Mouse (Mus musculus) MEL (cell line): ENCODE measurements at regions not wholly inside any gene's neighbourhood (a gene's known extent, or its start where the extent isn't known, plus 50 kb on each side); places are given as distances from the start of the nearest gene placed in this dataset.

Source experiments
- DNase-seq: peaks from one replicate; pipeline ENCODE4 v3.0.0; 2011; ENCODE audit warnings: low read depth, low spot score
- H3K27ac ChIP-seq: 2 replicates; pipeline ENCODE4 v1.5.1; 2012; ENCODE audit warnings: low read depth, mild to moderate bottlenecking, control low read depth, low read length, moderate library complexity; ENCODE audit not compliant: control insufficient read depth
- H3K27me3 ChIP-seq, 2 experiments: fragments of 150-350 bp in 1 of 2; sonication (generic) in 1 of 2; 2 replicates each; pipeline ENCODE4 v1.6.1; 2012; ENCODE audit warnings: low read length in 2 of 2, mild to moderate bottlenecking in 2 of 2, improper control_type of control experiment in 1 of 2, moderate library complexity in 1 of 2; ENCODE audit not compliant: insufficient read depth in 2 of 2, control insufficient read depth in 1 of 2
- H3K36me3 ChIP-seq, 2 experiments: 2 replicates each; pipeline ENCODE4 v1.6.1; 2012 to 2014; ENCODE audit warnings: low read length in 2 of 2, improper control_type of control experiment in 1 of 2, inconsistent platforms in 1 of 2, mild to moderate bottlenecking in 1 of 2; ENCODE audit not compliant: insufficient read depth in 2 of 2, control insufficient read depth in 1 of 2
- H3K4me1 ChIP-seq, 2 experiments: fragments of 150-350 bp in 1 of 2; sonication (generic) in 1 of 2; 2 replicates each; pipeline ENCODE4 v1.6.1; 2012; ENCODE audit warnings: low read length in 2 of 2, improper control_type of control experiment in 1 of 2, mild to moderate bottlenecking in 1 of 2; ENCODE audit not compliant: insufficient read depth in 2 of 2, control insufficient read depth in 1 of 2
- H3K4me3 ChIP-seq, 2 experiments: fragments of 150-350 bp in 1 of 2; sonication (generic) in 1 of 2; 2 replicates each; pipeline ENCODE4 v1.5.1; 2012; ENCODE audit warnings: low read depth in 2 of 2, low read length in 2 of 2, mild to moderate bottlenecking in 2 of 2, moderate library complexity in 2 of 2, control low read depth in 1 of 2, improper control_type of control experiment in 1 of 2; ENCODE audit not compliant: control insufficient read depth in 1 of 2, insufficient read depth in 1 of 2
- H3K79me2 ChIP-seq: 2 replicates; pipeline ENCODE4 v1.6.1; 2012; ENCODE audit warnings: mild to moderate bottlenecking, low read length, moderate library complexity; ENCODE audit not compliant: control insufficient read depth, poor library complexity, insufficient read depth
- H3K9ac ChIP-seq: 2 replicates; pipeline ENCODE4 v1.6.1; 2012; ENCODE audit warnings: low read depth, mild to moderate bottlenecking, control low read depth, low read length, moderate library complexity; ENCODE audit not compliant: control insufficient read depth, poor library complexity, severe bottlenecking
- H3K9me3 ChIP-seq: fragments of 150-350 bp; sonication (generic); replicated peaks from 2 replicates; pipeline ENCODE4 v1.6.1; 2012; ENCODE audit warnings: mild to moderate bottlenecking, low read length, improper control_type of control experiment, moderate library complexity; ENCODE audit not compliant: insufficient read depth
- CHD1 ChIP-seq: IDR thresholded peaks from 2 replicates; pipeline ENCODE4 v1.6.1; 2012; ENCODE audit warnings: low read depth, mild to moderate bottlenecking, inconsistent platforms, low read length, improper control_type of control experiment
- CTCF ChIP-seq, 3 experiments: IDR thresholded peaks in 2 of 3; conservative IDR thresholded peaks in 1 of 3; 2 replicates each; pipeline ENCODE4 v1.5.1; 2011 to 2012; ENCODE audit warnings: low read length in 3 of 3, low read depth in 2 of 3, mild to moderate bottlenecking in 2 of 3, improper control_type of control experiment in 1 of 3, inconsistent platforms in 1 of 3, mixed read lengths in 1 of 3, moderate library complexity in 1 of 3; ENCODE audit not compliant: control insufficient read depth in 1 of 3, insufficient read depth in 1 of 3, poor library complexity in 1 of 3, severe bottlenecking in 1 of 3
- EP300 ChIP-seq, 2 experiments: IDR thresholded peaks; 2 replicates each; pipeline ENCODE4 v1.6.1; 2011; ENCODE audit warnings: improper control_type of control experiment in 2 of 2, low read length in 2 of 2, low read depth in 1 of 2, mild to moderate bottlenecking in 1 of 2
- JUND ChIP-seq: IDR thresholded peaks from 2 replicates; pipeline ENCODE4 v1.6.1; 2011; ENCODE audit warnings: low read depth, mild to moderate bottlenecking, improper control_type of control experiment, low read length
- MAFK ChIP-seq: IDR thresholded peaks from 2 replicates; pipeline ENCODE4 v1.6.1; 2011; ENCODE audit warnings: low read depth, mild to moderate bottlenecking, low read length, improper control_type of control experiment, borderline replicate concordance
- MEF2A ChIP-seq: IDR thresholded peaks from 2 replicates; pipeline ENCODE4 v1.6.1; 2014; ENCODE audit warnings: low read depth, mild to moderate bottlenecking, inconsistent platforms, low read length, improper control_type of control experiment; ENCODE audit not compliant: poor library complexity, insufficient replicate concordance, severe bottlenecking; ENCODE audit errors: extremely low read depth
- MXI1 ChIP-seq: IDR thresholded peaks from 2 replicates; pipeline ENCODE4 v1.6.1; 2011; ENCODE audit warnings: mild to moderate bottlenecking, low read depth, low read length, improper control_type of control experiment
- MYB ChIP-seq: IDR thresholded peaks from 2 replicates; pipeline ENCODE4 v1.6.1; 2011; ENCODE audit warnings: mild to moderate bottlenecking, low read depth, low read length, improper control_type of control experiment
- MYC ChIP-seq: IDR thresholded peaks from 2 replicates; pipeline ENCODE4 v1.6.1; 2011; ENCODE audit warnings: low read depth, mild to moderate bottlenecking, low read length, improper control_type of control experiment, moderate library complexity
- POLR2A ChIP-seq, 2 experiments: IDR thresholded peaks; 2 replicates each; pipeline ENCODE4 v1.6.1; 2011 to 2012; ENCODE audit warnings: low read length in 2 of 2, mild to moderate bottlenecking in 2 of 2, control low read depth in 1 of 2, improper control_type of control experiment in 1 of 2, low read depth in 1 of 2, moderate library complexity in 1 of 2; ENCODE audit not compliant: control insufficient read depth in 1 of 2, insufficient read depth in 1 of 2, poor library complexity in 1 of 2
- POLR2AphosphoS5 ChIP-seq: IDR thresholded peaks from 2 replicates; pipeline ENCODE4 v1.6.1; 2012; ENCODE audit warnings: low read depth, borderline replicate concordance, mild to moderate bottlenecking, inconsistent platforms, low read length, moderate library complexity, mixed read lengths
- RCOR1 ChIP-seq: IDR thresholded peaks from 2 replicates; pipeline ENCODE4 v1.6.1; 2012; ENCODE audit warnings: low read depth, mild to moderate bottlenecking, inconsistent platforms, low read length, improper control_type of control experiment
- SIN3A ChIP-seq: IDR thresholded peaks from 2 replicates; pipeline ENCODE4 v1.6.1; 2012; ENCODE audit warnings: low read length, improper control_type of control experiment, inconsistent platforms
- TCF12 ChIP-seq: IDR thresholded peaks from 2 replicates; pipeline ENCODE4 v1.6.1; 2014; ENCODE audit warnings: low read depth, mild to moderate bottlenecking, inconsistent platforms, low read length, improper control_type of control experiment, moderate library complexity
- UBTF ChIP-seq: IDR thresholded peaks from 2 replicates; pipeline ENCODE4 v1.6.1; 2012; ENCODE audit warnings: low read depth, mild to moderate bottlenecking, inconsistent platforms, low read length, improper control_type of control experiment, moderate library complexity, borderline replicate concordance; ENCODE audit not compliant: insufficient read depth
- USF1 ChIP-seq: IDR thresholded peaks from 2 replicates; pipeline ENCODE4 v1.6.1; 2014; ENCODE audit warnings: low read depth, mild to moderate bottlenecking, inconsistent platforms, low read length, improper control_type of control experiment, moderate library complexity
- USF2 ChIP-seq, 2 experiments: IDR thresholded peaks; 2 replicates each; pipeline ENCODE4 v1.6.1; 2011 to 2012; ENCODE audit warnings: improper control_type of control experiment in 2 of 2, low read length in 2 of 2, borderline replicate concordance in 1 of 2, inconsistent platforms in 1 of 2, low read depth in 1 of 2, mild to moderate bottlenecking in 1 of 2; ENCODE audit not compliant: insufficient read depth in 1 of 2
- ZKSCAN1 ChIP-seq: IDR thresholded peaks from 2 replicates; pipeline ENCODE4 v1.6.1; 2012; ENCODE audit warnings: low read depth, mild to moderate bottlenecking, inconsistent platforms, low read length, improper control_type of control experiment, moderate library complexity

DNA sequence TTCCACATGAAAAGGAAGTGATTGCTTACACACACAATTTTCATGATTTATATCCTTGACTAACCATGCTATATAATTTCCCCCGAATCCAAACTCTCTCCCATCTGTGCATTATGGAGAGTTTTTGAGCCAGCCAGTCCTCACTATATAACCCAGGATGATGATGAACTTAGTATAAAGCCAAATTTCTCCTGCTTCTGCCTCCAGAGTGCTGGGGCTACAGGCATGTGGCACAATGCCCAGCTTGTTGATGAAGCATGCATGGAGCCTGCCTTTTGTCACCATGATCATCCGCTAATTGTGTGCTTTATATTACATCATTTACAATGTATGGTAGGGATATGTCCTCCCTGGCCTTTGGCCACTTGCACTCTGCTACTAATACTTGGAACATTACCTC is 187.4 kb upstream of the Wdfy3 start:
- no peak overlapping the region for H3K9ac ChIP-seq
- H3K27ac ChIP-seq, result no peak overlapping the region
- H3K9me3 ChIP-seq, result no peaks in the 10 kb centered on the region
- no peaks in the 10 kb centered on the region for H3K27me3 ChIP-seq
- no peak for DNase-seq
- H3K36me3 ChIP-seq, result no peaks in the 10 kb centered on the region
- no peak for TF ChIP-seq MYC
- no peak for TF ChIP-seq POLR2A (IDR thresholded peaks at IDR 0.05; ENCODE audit: control insufficient read depth in 1 of 2, insufficient read depth in 1 of 2, low read depth in 1 of 2, low read length in 2 of 2, poor library complexity in 1 of 2)
- no peak for TF ChIP-seq MYB
- no peak for TF ChIP-seq MAFK
- TF ChIP-seq SIN3A, result no peak
- no peak for TF ChIP-seq JUND
- TF ChIP-seq TCF12, result no peak
- TF ChIP-seq POLR2AphosphoS5, result no peak
- no peak for TF ChIP-seq RCOR1
- no peak for TF ChIP-seq CHD1
- TF ChIP-seq CTCF (IDR thresholded peaks at IDR 0.05 in 2 of 3, conservative IDR thresholded peaks at IDR 0.05 in 1 of 3; ENCODE audit: control insufficient read depth in 1 of 3, insufficient read depth in 1 of 3, low read depth in 2 of 3, low read length in 3 of 3, poor library complexity in 1 of 3, severe bottlenecking in 1 of 3), result no peak
- TF ChIP-seq USF2 (IDR thresholded peaks at IDR 0.05; ENCODE audit: borderline replicate concordance in 1 of 2, insufficient read depth in 1 of 2, low read depth in 1 of 2, low read length in 2 of 2), result no peak
- no peak for TF ChIP-seq USF1
- no peak for TF ChIP-seq MXI1
- no peak for TF ChIP-seq ZKSCAN1
- TF ChIP-seq EP300 (IDR thresholded peaks at IDR 0.05; ENCODE audit: low read depth in 1 of 2, low read length in 2 of 2), result no peak
- TF ChIP-seq MEF2A, result no peak
- H3K4me1 ChIP-seq, result no peaks in the 10 kb centered on the region
- no peaks in the 10 kb centered on the region for H3K79me2 ChIP-seq
- H3K4me3 ChIP-seq, result no peak overlapping the region

DNA sequence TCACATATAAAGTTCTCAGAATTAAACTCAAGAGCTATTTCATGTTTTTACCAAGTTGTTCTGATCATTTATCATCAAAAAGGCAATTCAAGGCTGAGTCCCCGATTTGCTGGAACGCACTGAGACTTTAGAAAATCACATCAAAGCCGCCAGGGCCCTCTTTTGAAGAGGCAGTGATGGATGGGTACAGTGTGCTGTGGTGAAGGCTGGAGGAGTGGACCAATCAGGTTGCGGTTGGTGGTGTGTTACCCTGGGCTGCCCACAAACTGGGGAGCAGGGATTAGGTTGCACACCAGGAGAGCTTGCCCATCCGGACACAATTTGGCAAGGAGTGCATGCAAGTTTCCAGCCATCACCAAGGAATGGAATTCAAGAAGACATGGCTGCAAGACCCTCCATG is 191.9 kb upstream of the Wdfy3 start:
- Histone ChIP-seq H3K27ac (no peak overlapping the region), H3K79me2 (no peaks in the 10 kb centered on the region), H3K9me3 (no peaks in the 10 kb centered on the region), H3K4me3 (no peak overlapping the region), H3K4me1 (no peaks in the 10 kb centered on the region), H3K36me3 (no peaks in the 10 kb centered on the region), H3K27me3 (no peaks in the 10 kb centered on the region), H3K9ac (no peak overlapping the region)
- no peak for TF ChIP-seq UBTF
- no peak for DNase-seq
